ENCODE assay signal across 12 mouse cellular contexts in the genomic region with DNA sequence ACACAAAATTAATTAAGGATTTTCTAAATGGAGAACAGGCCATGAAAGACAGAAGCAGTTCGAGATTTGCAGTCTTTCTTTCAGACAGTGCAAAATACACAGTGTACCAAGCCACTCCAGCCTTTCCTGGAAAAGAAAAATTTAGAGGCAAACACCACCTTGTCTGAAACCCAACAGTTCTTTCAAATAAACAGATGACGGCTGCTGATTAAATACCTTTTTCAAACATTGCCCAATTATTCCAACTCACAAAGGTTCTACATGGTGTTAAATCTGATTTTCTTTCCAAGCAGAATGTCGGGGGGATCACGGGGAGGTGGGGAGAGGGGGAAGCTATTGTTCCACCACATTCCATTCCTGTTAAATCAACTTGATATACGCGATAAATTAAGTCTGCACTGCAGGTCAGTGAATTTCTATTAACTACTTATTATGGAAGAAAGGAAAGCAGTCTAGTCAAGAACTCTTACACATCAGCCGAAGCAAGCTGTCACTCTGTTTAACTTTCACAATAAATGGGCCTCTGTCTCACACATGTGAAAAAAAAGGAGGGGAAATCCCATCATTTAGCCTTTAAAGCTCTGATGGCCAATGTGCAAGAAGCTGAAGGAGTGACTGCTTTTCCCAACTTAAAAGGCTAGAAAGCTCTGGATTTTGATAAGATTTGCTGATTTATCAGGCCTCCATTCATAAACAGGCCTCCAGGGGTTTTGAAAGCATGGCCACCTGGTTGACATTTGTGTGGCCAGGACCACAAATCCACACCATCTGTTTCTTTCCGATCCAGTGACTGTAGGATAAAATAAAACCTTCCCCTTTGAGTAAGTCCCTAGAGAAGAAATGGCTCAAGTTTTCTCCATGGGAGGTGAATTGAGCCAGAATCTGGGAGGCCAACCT.
DNase-seq lines count a peak whose midpoint lies in the region; ATAC-seq lines count a peak whose summit lies in the region.
"Had no signal": no experiment of that assay in that cellular context is flagged by ENCODE, and none has a peak within 500 bp of the region (broad histone marks: within the 10 kb centered on the region; RNA-seq: fewer than 3 reads in every experiment).

No protein-coding gene starts in this region.

- no peaks in the 10 kb centered on the region for H3K36me3 ChIP-seq in kidney, embryonic 14.5 days (ENCODE audit: control insufficient read depth, insufficient read depth, low read length)
- H3K36me3 ChIP-seq in embryonic facial prominence, embryonic 14.5 days (ENCODE audit: control insufficient read depth, insufficient read depth, low read length), result no peaks in the 10 kb centered on the region
- H3K36me3 ChIP-seq in neural tube, embryonic 14.5 days (ENCODE audit: control insufficient read depth, insufficient read depth, low read length), result no peaks in the 10 kb centered on the region

- peak overlapping the region; percentile 37; the same call in 1 of the 2 replicates for H3K27ac ChIP-seq in kidney, embryonic 14.5 days (ENCODE audit: low read depth, low read length)
- no peak overlapping the region for H3K27ac ChIP-seq in embryonic facial prominence, embryonic 14.5 days (replicated peaks; ENCODE audit: low read depth, low read length)
- H3K27ac ChIP-seq in neural tube, embryonic 14.5 days (ENCODE audit: low read depth, low read length), result peak overlapping the region; percentile 45; the same call in 1 of the 2 replicates

- peaks cover 9% of the 10 kb centered on the region; the same call in 1 of the 2 replicates for H3K4me1 ChIP-seq in kidney, embryonic 14.5 days (ENCODE audit: control insufficient read depth, insufficient read depth, low read length)
- H3K4me1 ChIP-seq in embryonic facial prominence, embryonic 14.5 days (ENCODE audit: control insufficient read depth, insufficient read depth, low read length), result 0 out of 2 replicates have a peak, but pooled peaks cover 11% of the 10 kb centered on the region
- peaks cover 16% of the 10 kb centered on the region for H3K4me1 ChIP-seq in neural tube, embryonic 14.5 days (ENCODE audit: control insufficient read depth, insufficient read depth, low read length)

- no peaks in the 10 kb centered on the region for H3K27me3 ChIP-seq in kidney, embryonic 14.5 days (ENCODE audit: control insufficient read depth, insufficient read depth, low read length)
- no peaks in the 10 kb centered on the region for H3K27me3 ChIP-seq in embryonic facial prominence, embryonic 14.5 days (replicated peaks; ENCODE audit: control insufficient read depth, insufficient read depth, low read length)
- H3K27me3 ChIP-seq in neural tube, embryonic 14.5 days (ENCODE audit: control insufficient read depth, insufficient read depth, low read length), result no peaks in the 10 kb centered on the region

- ATAC-seq in kidney, embryonic 14.5 days (ENCODE audit: low FRiP score, low TSS enrichment), result peak; percentile 72; the same call in 1 of the 2 replicates
- ATAC-seq in embryonic facial prominence, embryonic 14.5 days (ENCODE audit: low read depth), result peak; percentile 72
- ATAC-seq in neural tube, embryonic 14.5 days (ENCODE audit: low read depth), result peak; percentile 72

- no peaks in the 10 kb centered on the region for H3K9me3 ChIP-seq in kidney, embryonic 14.5 days (ENCODE audit: control insufficient read depth, low read length)
- H3K9me3 ChIP-seq in embryonic facial prominence, embryonic 14.5 days (ENCODE audit: control insufficient read depth, low read length), result no peaks in the 10 kb centered on the region
- H3K9me3 ChIP-seq in neural tube, embryonic 14.5 days (ENCODE audit: control insufficient read depth, low read length), result no peaks in the 10 kb centered on the region

- 28% methylated on average over 8 of the region's 8 CpGs for WGBS in kidney, embryonic 14.5 days
- WGBS in embryonic facial prominence, embryonic 14.5 days, result 12% methylated on average over 8 of the region's 8 CpGs
- 5% methylated on average over 8 of the region's 8 CpGs for WGBS in neural tube, embryonic 14.5 days

- H3K9ac ChIP-seq in kidney, embryonic 14.5 days (ENCODE audit: low read depth, low read length), result no peak overlapping the region
- H3K9ac ChIP-seq in embryonic facial prominence, embryonic 14.5 days (ENCODE audit: low read depth, low read length), result no peak overlapping the region
- H3K9ac ChIP-seq in neural tube, embryonic 14.5 days (replicated peaks; ENCODE audit: low read depth, low read length), result no peak overlapping the region

- no peak for DNase-seq in kidney, adult 18-20 months
- peak; percentile 67 for DNase-seq in embryonic facial prominence, embryonic 14.5 days (ENCODE audit: low spot score)
- peak; percentile 63 for DNase-seq in hindlimb bud, embryonic 11.5 days (ENCODE audit: extremely low spot score, low read depth, low spot score)
- DNase-seq in spleen, postnatal 36 days (ENCODE audit: low spot score in 2 of 2), result no peak
- no peak for DNase-seq in heart, postnatal 10 days
- no peak for DNase-seq in yolk sac, embryonic 10.5 days (ENCODE audit: low spot score)
- DNase-seq: cerebellum, adult 9-11 months; kidney, postnatal 4 days; lung, adult 18-20 months; right cerebral cortex, postnatal 14 days had no signal

- H3K4me3 ChIP-seq in kidney, embryonic 14.5 days (ENCODE audit: low read length), result no peak overlapping the region
- H3K4me3 ChIP-seq in embryonic facial prominence, embryonic 14.5 days (ENCODE audit: low read depth, low read length), result no peak overlapping the region
- H3K4me3 ChIP-seq in neural tube, embryonic 14.5 days (ENCODE audit: low read depth, low read length), result no peak overlapping the region

- intact Hi-C loops in heart, postnatal 10 days (cut with DNase I), result no loop called here

- H3K4me2 ChIP-seq in kidney, embryonic 14.5 days (replicated peaks; ENCODE audit: low read depth, low read length), result no peak overlapping the region; the same call in 1 of the 2 replicates
- peak overlapping the region; percentile 26 for H3K4me2 ChIP-seq in embryonic facial prominence, embryonic 14.5 days (ENCODE audit: low read depth, low read length)
- H3K4me2 ChIP-seq in neural tube, embryonic 14.5 days (ENCODE audit: low read depth, low read length), result peak overlapping the region; percentile 35; the same call in 1 of the 2 replicates

Comparison
In these comparisons a context has a peak if more than half of its experiments do, and no peak if none do; other contexts are left out.
1. DNase-seq: peak in embryonic facial prominence, embryonic 14.5 days (single experiment) and hindlimb bud, embryonic 11.5 days (single experiment); none in kidney, adult 18-20 months (single experiment), spleen, postnatal 36 days (0 of 2), heart, postnatal 10 days (0 of 2) and yolk sac, embryonic 10.5 days (single experiment).
2. Peak in every context shown above with its lines, with median percentiles within 50 percentile points of each other: ATAC-seq.